Mouse (Mus musculus) limb, embryonic 14.5 days (tissue): Measurements from ENCODE around the gene 1700001P01Rik. TPM values are rescaled to one million over a fixed set of nuclear protein-coding genes. Genes with fewer than 3 reads are reported as not detected.

ENCODE experiments used
- ATAC-seq: fragments of 200-750 bp; cut with Nextera tagmentation; 2 replicates; pipeline ENCODE4 v1.8.0; 2017; ENCODE audit warnings: low read depth, moderate number of reproducible peaks, moderate TSS enrichment; ENCODE audit not compliant: low FRiP score
- DNase-seq: peaks from one replicate; pipeline ENCODE4 v3.0.0-alpha.2; 2015; ENCODE audit warnings: low spot score
- H3K27ac ChIP-seq: fragments of 300-500 bp; sonication (generic); replicated peaks from 2 replicates; pipeline ENCODE4 v1.5.1; 2014; ENCODE audit warnings: low read depth, mild to moderate bottlenecking, low read length, moderate library complexity, mixed read lengths
- H3K27me3 ChIP-seq: fragments of 300-500 bp; sonication (generic); 2 replicates; pipeline ENCODE4 v1.6.1; 2014; ENCODE audit warnings: low read length, mixed read lengths; ENCODE audit not compliant: control insufficient read depth, insufficient read depth
- H3K36me3 ChIP-seq: fragments of 300-500 bp; sonication (generic); 2 replicates; pipeline ENCODE4 v1.6.1; 2014; ENCODE audit warnings: mild to moderate bottlenecking, low read length, moderate library complexity, mixed read lengths; ENCODE audit not compliant: control insufficient read depth, insufficient read depth
- H3K4me1 ChIP-seq: fragments of 300-500 bp; sonication (generic); 2 replicates; pipeline ENCODE4 v1.6.1; 2014; ENCODE audit warnings: antibody characterized with exemption, low read length, mixed read lengths; ENCODE audit not compliant: control insufficient read depth, insufficient read depth
- H3K4me2 ChIP-seq: fragments of 300-500 bp; sonication (generic); replicated peaks from 2 replicates; pipeline ENCODE4 v1.6.1; 2014; ENCODE audit warnings: low read depth, mild to moderate bottlenecking, low read length, moderate library complexity; ENCODE audit not compliant: severe bottlenecking
- H3K4me3 ChIP-seq: fragments of 300-500 bp; sonication (generic); replicated peaks from 2 replicates; pipeline ENCODE4 v1.5.1; 2014; ENCODE audit warnings: low read length
- H3K9ac ChIP-seq: fragments of 300-500 bp; sonication (generic); 2 replicates; pipeline ENCODE4 v1.6.1; 2014; ENCODE audit warnings: mild to moderate bottlenecking, low read depth, low read length, moderate library complexity; ENCODE audit not compliant: severe bottlenecking
- H3K9me3 ChIP-seq: fragments of 300-500 bp; sonication (generic); 2 replicates; pipeline ENCODE4 v1.6.1; 2016; ENCODE audit warnings: low read length; ENCODE audit not compliant: control insufficient read depth
- POLR2A ChIP-seq: fragments of 200-500 bp; IDR thresholded peaks from 2 replicates; pipeline ENCODE4 v1.8.0; 2012; ENCODE audit warnings: inconsistent platforms, mild to moderate bottlenecking, moderate library complexity, borderline replicate concordance; ENCODE audit not compliant: insufficient read depth, insufficient read length; ENCODE audit errors: extremely low read depth
- WGBS: fragments of 180-500 bp; shearing (Covaris S2); extraction: QIAGEN DNeasy Blood & Tissue Kit; methylation state at CpG from one replicate; pipeline ENCODE4 v1.1.7; 2014; 5-methylcytosine and 5-hydroxymethylcytosine counted together
- polyA plus RNA-seq, 2 experiments: library from polyadenylated mRNA; depleted of rRNA in 1 of 2; stranded (reverse) in 1 of 2; unstranded in 1 of 2; fragments of >200 nt; fragmentation: Nextera tagmentation in 1 of 2; extraction: Ambion mirVana in 1 of 2; gene quantifications; 2 replicates each; pipeline versions ENCODE4 v1.2.1 to v1.2.3; 2012 to 2014

1700001P01Rik gene
- polyA plus RNA-seq, 2 experiments, result 0.34 TPM; not detected in 1

- no peak overlapping the region for H3K4me3 ChIP-seq
- no peaks in the 10 kb centered on the region for H3K27me3 ChIP-seq
- H3K4me1 ChIP-seq, result peaks cover 27% of the 10 kb centered on the region
- no peak overlapping the region for H3K4me2 ChIP-seq
- ATAC-seq, result no peak
- WGBS, result 42% methylated on average over 6 of the region's 6 CpGs
- TF ChIP-seq POLR2A, result no peak
- no peak overlapping the region for H3K27ac ChIP-seq
- no peaks in the 10 kb centered on the region for H3K9me3 ChIP-seq
- H3K9ac ChIP-seq, result no peak overlapping the region
- no peak for DNase-seq
- peaks cover 87% of the 10 kb centered on the region for H3K36me3 ChIP-seq
Observed at GRCm38 (mm10) chr11:97818003-97818402, 42.3 kb upstream of the 1700001P01Rik start.

- no peak overlapping the region for H3K4me2 ChIP-seq
- WGBS, result 41% methylated on average over 5 of the region's 5 CpGs
- H3K36me3 ChIP-seq, result peaks cover 81% of the 10 kb centered on the region
- no peak for TF ChIP-seq POLR2A
- H3K4me3 ChIP-seq, result no peak overlapping the region
- no peak overlapping the region for H3K27ac ChIP-seq
- H3K27me3 ChIP-seq, result no peaks in the 10 kb centered on the region
- DNase-seq (no peak), ATAC-seq (no peak)
- peaks cover 33% of the 10 kb centered on the region for H3K4me1 ChIP-seq
- H3K9me3 ChIP-seq, result no peaks in the 10 kb centered on the region
- H3K9ac ChIP-seq, result no peak overlapping the region
Observed at GRCm38 (mm10) chr11:97817379-97817778, 41.7 kb upstream of the 1700001P01Rik start.

DNA sequence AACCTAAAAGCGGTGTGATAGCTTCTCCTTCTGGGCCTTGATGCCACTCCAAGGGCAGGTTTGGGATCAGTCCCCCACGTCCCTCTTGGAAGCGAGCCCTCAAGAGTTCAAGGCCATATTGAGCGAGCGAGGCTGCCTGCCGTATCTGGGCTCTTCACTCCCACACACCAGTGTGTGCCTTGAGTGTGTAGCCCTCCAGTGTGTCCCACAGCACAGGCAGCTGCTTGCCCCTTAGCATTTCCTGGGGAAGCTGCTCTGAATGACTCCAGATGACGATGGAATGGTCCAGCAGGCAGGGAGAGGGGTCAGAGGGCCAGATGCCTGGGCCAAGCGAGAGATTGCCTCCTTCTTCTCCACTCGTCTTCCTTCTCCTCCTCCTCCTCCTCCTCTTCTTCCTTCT, 41.2 kb upstream of the 1700001P01Rik start:
- Histone ChIP-seq H3K4me3 (no peak overlapping the region), H3K27me3 (no peaks in the 10 kb centered on the region), H3K4me1 (peaks cover 36% of the 10 kb centered on the region), H3K36me3 (peaks cover 77% of the 10 kb centered on the region), H3K9ac (no peak overlapping the region), H3K27ac (no peak overlapping the region), H3K9me3 (no peaks in the 10 kb centered on the region), H3K4me2 (no peak overlapping the region)
- 41% methylated on average over 9 of the region's 9 CpGs for WGBS
- DNase-seq, result no peak
- no peak for ATAC-seq
- no peak for TF ChIP-seq POLR2A

DNA sequence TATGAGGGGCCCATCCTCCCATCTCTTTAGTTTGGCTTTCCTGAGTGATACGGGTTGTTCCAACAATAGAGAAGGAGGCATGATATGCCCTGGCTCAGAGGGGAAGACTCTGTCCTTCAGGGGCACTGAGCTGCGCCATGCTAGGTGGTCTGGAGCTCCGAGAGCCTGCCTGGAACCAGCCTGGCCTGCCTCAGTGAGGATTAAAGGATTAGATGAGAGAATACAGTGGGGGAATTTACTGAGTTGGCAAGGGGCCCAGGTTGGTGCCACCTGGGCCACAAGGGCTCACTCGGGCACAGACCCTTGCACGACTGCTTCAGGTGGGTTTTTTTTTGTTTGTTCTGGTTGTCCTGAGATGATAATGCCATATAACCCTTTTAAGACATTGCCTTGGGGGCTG, 40.5 kb upstream of the 1700001P01Rik start:
- 66% methylated on average over 5 of the region's 5 CpGs for WGBS
- DNase-seq, result no peak

DNA sequence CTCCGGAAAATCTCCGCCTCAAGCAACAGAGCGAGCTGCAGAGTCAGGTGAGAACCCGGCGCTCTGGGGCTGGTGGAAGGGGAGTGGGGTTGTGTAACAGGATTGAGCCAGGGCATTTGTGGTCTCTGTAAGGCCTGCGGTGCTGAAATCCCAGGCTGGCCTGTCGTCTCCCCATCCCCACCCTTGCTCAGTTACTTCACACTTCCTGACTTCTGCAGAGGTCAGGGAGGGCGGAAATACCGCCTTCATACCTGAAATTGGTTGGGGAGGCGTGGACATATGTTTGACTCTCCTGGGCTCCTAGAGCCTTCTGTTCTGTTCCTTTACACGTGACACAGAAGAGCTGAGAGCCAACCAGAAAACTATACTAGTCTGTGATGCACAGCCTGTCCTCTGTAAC, 40.0 kb upstream of the 1700001P01Rik start:
- Histone ChIP-seq H3K27ac (no peak overlapping the region), H3K4me3 (no peak overlapping the region), H3K9me3 (no peaks in the 10 kb centered on the region), H3K36me3 (peaks cover 76% of the 10 kb centered on the region), H3K4me1 (peaks cover 43% of the 10 kb centered on the region), H3K9ac (no peak overlapping the region), H3K4me2 (no peak overlapping the region), H3K27me3 (no peaks in the 10 kb centered on the region)
- no peak for TF ChIP-seq POLR2A
- 70% methylated on average over 11 of the region's 11 CpGs for WGBS
- DNase-seq (no peak), ATAC-seq (no peak)

More for the DNA sequence above, 40.5 kb upstream of the 1700001P01Rik start:
- ATAC-seq, result no peak
- Histone ChIP-seq H3K27ac (no peak overlapping the region), H3K4me3 (no peak overlapping the region), H3K9ac (no peak overlapping the region), H3K27me3 (no peaks in the 10 kb centered on the region), H3K4me1 (peaks cover 42% of the 10 kb centered on the region), H3K9me3 (no peaks in the 10 kb centered on the region), H3K36me3 (peaks cover 76% of the 10 kb centered on the region), H3K4me2 (no peak overlapping the region)
- TF ChIP-seq POLR2A, result no peak

- Histone ChIP-seq H3K36me3 (peaks cover 75% of the 10 kb centered on the region), H3K9ac (no peak overlapping the region), H3K4me1 (peaks cover 59% of the 10 kb centered on the region)
Observed at GRCm38 (mm10) chr11:97813746-97814515, 38.2 kb upstream of the 1700001P01Rik start.

More at GRCm38 (mm10) chr11:97813746-97814515, 38.2 kb upstream of the 1700001P01Rik start:
- DNase-seq (no peak), ATAC-seq (no peak)
- Histone ChIP-seq H3K27me3 (no peaks in the 10 kb centered on the region), H3K4me2 (no peak overlapping the region), H3K27ac (no peak overlapping the region), H3K9me3 (no peaks in the 10 kb centered on the region), H3K4me3 (no peak overlapping the region)
- 84% methylated on average over 17 of the region's 17 CpGs for WGBS
- no peak for TF ChIP-seq POLR2A
